14 mouse cellular contexts compared by ENCODE assay signal in the genomic region with DNA sequence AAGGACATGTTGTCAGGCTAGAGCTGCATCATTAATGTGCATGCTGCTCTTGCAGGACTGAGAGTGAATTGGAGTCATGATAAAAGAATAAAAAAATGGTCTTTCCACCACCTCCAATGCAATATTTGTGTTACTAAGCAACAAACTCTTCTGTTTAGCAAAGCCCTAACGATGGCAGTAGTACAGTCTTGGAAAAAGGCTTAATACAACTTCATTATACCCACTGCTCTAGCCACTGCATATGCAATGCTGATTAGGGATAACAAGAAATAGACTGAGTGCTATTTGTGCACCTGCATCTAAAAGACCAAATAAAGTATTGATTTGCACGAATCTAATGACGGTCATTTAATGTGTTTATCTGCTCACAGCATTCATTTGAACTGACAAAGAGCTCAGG.
"Had no signal": no experiment of that assay in that cellular context is flagged by ENCODE, and none has a peak within 500 bp of the region (broad histone marks: within the 10 kb centered on the region; RNA-seq: fewer than 3 reads in every experiment).

No protein-coding gene starts in this region.

- H3K9me3 ChIP-seq: kidney, embryonic 15.5 days; liver, embryonic 13.5 days; midbrain, embryonic 12.5 days had no signal

- H3K4me2 ChIP-seq: kidney, embryonic 15.5 days; liver, embryonic 13.5 days; midbrain, embryonic 12.5 days had no signal

- H3K9ac ChIP-seq: kidney, embryonic 15.5 days; liver, embryonic 13.5 days; midbrain, embryonic 12.5 days had no signal

- H3K27ac ChIP-seq: kidney, embryonic 15.5 days; left cerebral cortex, adult 2 months; liver, embryonic 13.5 days; midbrain, embryonic 12.5 days had no signal

- H3K27me3 ChIP-seq: kidney, embryonic 15.5 days; liver, embryonic 13.5 days; midbrain, embryonic 12.5 days had no signal

- H3K36me3 ChIP-seq: kidney, embryonic 15.5 days; liver, embryonic 13.5 days; midbrain, embryonic 12.5 days had no signal

- H3K4me1 ChIP-seq: kidney, embryonic 15.5 days; liver, embryonic 13.5 days; midbrain, embryonic 12.5 days had no signal

- H3K4me3 ChIP-seq: kidney, embryonic 15.5 days; left cerebral cortex, adult 2 months; liver, embryonic 13.5 days; midbrain, embryonic 12.5 days had no signal

- DNase-seq: kidney, adult 8-10 months; kidney, postnatal 10 days; kidney, postnatal 36 days; layer of hippocampus, postnatal 36 days; liver, embryonic 13.5 days; lung, adult 2 months; lung, postnatal 14 days; lung, postnatal 4 days; thymus, adult 2 months; thymus, postnatal 14 days; thymus, postnatal 4 days had no signal
